ENCODE assay signal across 8 mouse cellular contexts in the genomic region with DNA sequence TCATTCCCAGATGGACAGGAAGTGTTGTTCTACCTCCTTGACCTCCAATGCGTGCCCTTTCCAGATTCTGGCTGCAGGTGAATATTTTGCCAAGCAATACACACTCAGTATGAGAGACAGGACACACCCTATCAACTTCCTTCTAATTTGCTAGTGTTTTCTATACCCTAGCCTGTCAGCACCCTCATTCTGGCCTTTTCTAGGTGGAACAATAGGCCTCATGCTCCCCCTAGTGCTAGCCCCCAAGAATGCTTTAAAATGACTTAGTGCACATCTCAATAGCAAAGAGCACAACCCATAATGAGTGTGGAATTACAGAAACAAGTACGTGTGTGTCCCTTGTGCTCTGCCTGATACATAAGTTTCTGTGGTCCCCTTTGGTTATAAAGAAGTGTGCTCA.
DNase-seq lines count a peak whose midpoint lies in the region; ATAC-seq and TF ChIP-seq lines count a peak whose summit lies in the region.

No protein-coding gene starts in this region.

- WGBS in heart, embryonic 12.5 days, result 36% methylated on average over 2 of the region's 2 CpGs
- WGBS in lung, postnatal 0 days, result 32% methylated on average over 2 of the region's 2 CpGs
- 51% methylated on average over 2 of the region's 2 CpGs for WGBS in stomach, postnatal 0 days

- peak; percentile 75 for TF ChIP-seq CTCF in lung, postnatal 0 days (IDR thresholded peaks at IDR 0.05)
- TF ChIP-seq CTCF in stomach, postnatal 0 days (IDR thresholded peaks at IDR 0.05; ENCODE audit: low read depth), result peak; percentile 77

- no peak overlapping the region for H3K4me2 ChIP-seq in heart, embryonic 12.5 days
- H3K4me2 ChIP-seq in lung, postnatal 0 days (replicated peaks; ENCODE audit: low read depth, low read length), result no peak overlapping the region
- no peak overlapping the region for H3K4me2 ChIP-seq in stomach, postnatal 0 days (replicated peaks; ENCODE audit: low read depth)

- 0 out of 2 replicates have a peak, but pooled peaks cover 2% of the 10 kb centered on the region for H3K9me3 ChIP-seq in heart, embryonic 12.5 days (replicated peaks)
- no peaks in the 10 kb centered on the region for H3K9me3 ChIP-seq in lung, postnatal 0 days (ENCODE audit: low read length)
- no peaks in the 10 kb centered on the region for H3K9me3 ChIP-seq in stomach, postnatal 0 days (ENCODE audit: control insufficient read depth, low read length)

- H3K36me3 ChIP-seq in heart, embryonic 12.5 days, result no peaks in the 10 kb centered on the region
- H3K36me3 ChIP-seq in lung, postnatal 0 days (ENCODE audit: insufficient read depth, low read length), result no peaks in the 10 kb centered on the region
- no peaks in the 10 kb centered on the region for H3K36me3 ChIP-seq in stomach, postnatal 0 days (ENCODE audit: control insufficient read depth, insufficient read depth, low read length)

- DNase-seq in heart, adult 11 months, result peak; percentile 88
- peak; percentile 1 to 9 for DNase-seq in urinary bladder, adult 18-20 months (ENCODE audit: low spot score in 2 of 2)
- no peak for DNase-seq in urinary bladder, postnatal 10 days (ENCODE audit: low spot score)
- peak; percentile 14 for DNase-seq in embryo, embryonic 11.5 days (ENCODE audit: low read depth, low spot score)
- DNase-seq in kidney, adult 9 months, result peak; percentile 34
- peak; percentile 39 for DNase-seq in lung, postnatal 0 days (ENCODE audit: low spot score)
- DNase-seq in stomach, postnatal 0 days (ENCODE audit: low spot score), result peak; percentile 46

- H3K4me3 ChIP-seq in heart, embryonic 12.5 days, result no peak overlapping the region
- no peak overlapping the region for H3K4me3 ChIP-seq in lung, postnatal 0 days (ENCODE audit: low read depth, low read length)
- H3K4me3 ChIP-seq in stomach, postnatal 0 days (ENCODE audit: low read depth, low read length), result no peak overlapping the region

- H3K27ac ChIP-seq in heart, embryonic 12.5 days (ENCODE audit: poor library complexity, severe bottlenecking), result no peak overlapping the region
- H3K27ac ChIP-seq in lung, postnatal 0 days (ENCODE audit: low read length), result no peak overlapping the region
- H3K27ac ChIP-seq in stomach, postnatal 0 days (replicated peaks), result no peak overlapping the region

- no peak overlapping the region for H3K9ac ChIP-seq in heart, embryonic 12.5 days
- H3K9ac ChIP-seq in lung, postnatal 0 days (replicated peaks; ENCODE audit: low read depth), result no peak overlapping the region
- no peak overlapping the region for H3K9ac ChIP-seq in stomach, postnatal 0 days (ENCODE audit: low read length)

- no peaks in the 10 kb centered on the region for H3K27me3 ChIP-seq in heart, embryonic 12.5 days (replicated peaks)
- no peaks in the 10 kb centered on the region for H3K27me3 ChIP-seq in lung, postnatal 0 days (replicated peaks; ENCODE audit: insufficient read depth, low read length)
- no peaks in the 10 kb centered on the region for H3K27me3 ChIP-seq in stomach, postnatal 0 days (ENCODE audit: control insufficient read depth, insufficient read depth, low read length)

- H3K4me1 ChIP-seq in heart, embryonic 12.5 days (replicated peaks), result peaks cover 6% of the 10 kb centered on the region
- H3K4me1 ChIP-seq in lung, postnatal 0 days (ENCODE audit: insufficient read depth, low read depth, low read length), result no peaks in the 10 kb centered on the region
- no peaks in the 10 kb centered on the region for H3K4me1 ChIP-seq in stomach, postnatal 0 days (replicated peaks; ENCODE audit: control insufficient read depth, insufficient read depth)

- no peak for ATAC-seq in heart, embryonic 12.5 days (ENCODE audit: insufficient number of reproducible peaks, low FRiP score)
- ATAC-seq in lung, postnatal 0 days, result no peak
- 0 out of 2 replicates have a peak, but pooled peaks have one; percentile 24 for ATAC-seq in stomach, postnatal 0 days (ENCODE audit: low FRiP score, low TSS enrichment)

- no peak for TF ChIP-seq EP300 in lung, postnatal 0 days (IDR thresholded peaks at IDR 0.05)
- no peak for TF ChIP-seq EP300 in stomach, postnatal 0 days (optimal IDR thresholded peaks at IDR 0.05)
